Mouse (Mus musculus): ENCODE data around the gene Grin2b. TPM values are rescaled to one million over a fixed set of nuclear protein-coding genes. Genes with fewer than 3 reads are reported as not detected.
A peak's percentile ranks its signal among the peaks of the same experiment; 100 is the strongest.
"Not testable (repeated sequence)": the region's sequence is repeated elsewhere in the genome, so short reads cannot be mapped to it uniquely, and the experiment has no call there.

Gene Grin2b
- total RNA-seq, 2 experiments from 2014 or later, result 0.52 to 1.5 TPM

DNA sequence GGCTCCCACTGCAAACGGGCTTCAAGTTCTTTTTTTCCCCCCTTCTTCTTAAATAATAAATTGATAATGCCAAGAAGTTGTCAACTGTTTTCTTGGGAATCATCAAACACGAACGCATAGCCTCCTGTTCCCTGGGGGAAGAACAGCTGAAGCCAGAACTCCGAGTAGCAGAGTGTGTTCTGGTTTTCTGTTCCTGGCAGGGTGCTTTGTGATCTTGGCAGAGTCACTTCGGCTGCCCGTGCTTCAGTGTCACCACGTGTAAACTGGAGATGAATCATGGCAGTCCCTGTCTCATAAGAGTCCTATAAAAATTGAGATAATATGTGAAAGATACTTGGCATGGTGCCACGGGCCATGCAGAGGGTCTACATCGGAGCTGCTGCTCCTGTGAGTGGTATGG lies 485.4 kb downstream of the Grin2b start:
- DNase-seq, result peak; percentile 6

DNA sequence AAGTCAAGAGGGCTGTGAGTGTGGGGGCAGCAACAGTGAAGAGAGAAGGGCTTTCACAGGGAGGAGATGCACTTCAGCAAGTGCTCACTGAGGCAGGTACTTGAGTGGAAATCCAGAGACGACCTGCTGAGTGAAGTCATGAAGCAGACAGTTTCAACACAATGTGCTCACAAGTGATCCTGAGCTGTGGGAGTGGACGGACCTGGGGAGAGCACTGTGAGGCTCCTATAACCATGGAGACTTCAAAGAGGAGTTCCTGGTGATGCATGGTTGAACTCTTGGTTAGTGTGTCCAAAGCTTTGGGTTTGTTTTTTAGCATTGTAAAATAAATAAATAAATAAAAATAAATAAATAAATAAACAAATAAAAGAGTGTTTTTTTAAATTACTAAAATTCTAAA lies 489.1 kb downstream of the Grin2b start:
- no peak for DNase-seq

DNA sequence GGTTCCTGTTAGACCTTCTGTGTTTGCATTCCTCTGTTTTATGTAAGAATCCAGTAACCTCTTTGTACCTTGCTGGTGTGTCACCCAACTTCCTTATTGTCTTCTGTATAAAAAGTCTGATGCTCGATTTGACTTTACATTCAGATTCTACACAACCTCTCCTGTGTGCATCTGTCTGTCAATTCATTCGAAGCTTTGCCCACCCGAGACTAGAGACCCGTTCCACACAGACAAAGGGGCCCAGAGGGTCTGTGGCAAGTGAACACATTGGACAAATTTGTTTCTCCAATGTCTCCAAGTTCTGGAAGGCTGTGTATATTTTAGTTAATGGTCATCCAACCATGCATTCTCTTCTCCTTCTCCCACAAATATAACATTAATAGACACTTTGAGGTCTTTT lies 491.9 kb downstream of the Grin2b start:
- DNase-seq, result not testable (repeated sequence)

DNA sequence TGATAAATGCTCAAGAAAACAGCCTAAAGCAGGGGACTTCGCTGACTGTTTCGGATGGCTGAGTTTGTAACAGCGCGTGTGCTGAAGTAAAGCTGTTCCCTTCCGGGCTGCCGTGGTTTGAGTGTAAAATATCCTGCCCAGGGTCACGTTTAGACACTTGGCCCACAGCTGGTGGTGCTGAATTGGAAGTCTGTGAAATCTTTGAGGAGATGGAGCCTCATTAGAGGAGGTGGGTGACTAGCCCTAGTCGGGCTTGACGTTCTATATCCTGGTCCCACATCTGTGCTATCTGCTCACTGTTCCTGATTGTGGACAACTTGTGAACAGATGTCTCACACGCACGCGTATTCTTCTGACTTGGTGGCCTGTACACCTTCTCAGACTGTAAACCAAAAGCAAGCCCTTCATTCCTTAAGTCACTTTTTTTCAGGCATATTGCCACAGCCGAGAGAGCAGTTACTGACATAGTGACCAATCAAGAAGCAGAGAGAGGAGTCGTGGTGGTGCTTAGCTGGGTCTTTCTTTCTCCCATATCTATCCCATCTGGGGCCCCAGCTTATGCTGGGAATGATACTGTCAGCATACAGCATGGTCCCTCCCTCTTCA lies 493.1 kb downstream of the Grin2b start:
- DNase-seq, result no peak

DNA sequence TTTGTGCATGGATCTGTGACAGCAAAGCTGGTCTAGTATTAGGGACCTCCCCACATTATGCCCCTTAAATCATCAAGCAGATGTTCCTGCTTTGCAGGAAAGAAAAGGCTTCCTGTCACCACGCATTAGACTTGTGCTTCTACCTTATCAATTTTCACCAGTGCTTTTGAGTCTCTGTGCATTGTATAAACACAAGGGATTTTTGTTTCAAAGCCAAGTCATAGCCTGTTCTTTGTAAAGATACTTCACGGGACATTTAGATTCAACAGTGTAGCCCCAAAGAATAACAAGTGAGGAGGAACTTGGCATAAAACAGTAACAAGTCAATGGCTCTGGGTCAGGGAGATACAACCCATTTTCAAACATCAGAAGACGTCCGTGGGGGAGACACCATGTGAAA lies 498.9 kb downstream of the Grin2b start:
- DNase-seq, result no peak

DNA sequence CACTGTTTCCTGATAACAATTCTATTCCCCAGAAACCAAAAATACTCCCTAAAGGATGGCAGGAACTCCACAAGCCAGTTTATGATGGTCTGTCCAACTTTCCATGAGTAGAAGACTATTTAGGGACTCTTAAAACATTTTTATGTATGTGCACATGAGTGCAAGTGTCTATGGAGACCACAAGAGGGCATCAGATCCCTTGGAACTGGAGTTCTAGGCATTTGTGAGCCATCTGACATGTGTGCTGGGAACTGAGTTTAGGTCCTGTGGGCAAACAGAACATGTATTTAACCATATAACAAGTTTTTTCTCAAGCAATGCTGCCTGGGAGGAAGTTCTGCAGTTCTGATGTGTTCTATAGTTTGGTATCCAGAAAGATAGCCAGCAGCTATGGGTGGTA lies 501.3 kb downstream of the Grin2b start:
- no peak for DNase-seq

Small RNA genes within 50 kb of the gene (microRNA-seq; reads per million reads assigned to microRNA genes)
- 0 reads per million in 2 experiments for gene Gm22892

Other genes with a start within 250 kb of the Grin2b start
- gene Gm8994, start 154.0 kb upstream of the Grin2b start, total RNA-seq (2021), result not detected
- gene E330021D16Rik, start 242.1 kb upstream of the Grin2b start, total RNA-seq (2021), result not detected